Mouse (Mus musculus) ovary, adult 18-20 months (tissue): Measurements from ENCODE around the gene Irak1.

Experiments
- DNase-seq: peaks from one replicate; pipeline ENCODE4 v3.0.0; 2022; ENCODE audit warnings: low spot score, mixed read lengths

The Irak1 gene

DNA sequence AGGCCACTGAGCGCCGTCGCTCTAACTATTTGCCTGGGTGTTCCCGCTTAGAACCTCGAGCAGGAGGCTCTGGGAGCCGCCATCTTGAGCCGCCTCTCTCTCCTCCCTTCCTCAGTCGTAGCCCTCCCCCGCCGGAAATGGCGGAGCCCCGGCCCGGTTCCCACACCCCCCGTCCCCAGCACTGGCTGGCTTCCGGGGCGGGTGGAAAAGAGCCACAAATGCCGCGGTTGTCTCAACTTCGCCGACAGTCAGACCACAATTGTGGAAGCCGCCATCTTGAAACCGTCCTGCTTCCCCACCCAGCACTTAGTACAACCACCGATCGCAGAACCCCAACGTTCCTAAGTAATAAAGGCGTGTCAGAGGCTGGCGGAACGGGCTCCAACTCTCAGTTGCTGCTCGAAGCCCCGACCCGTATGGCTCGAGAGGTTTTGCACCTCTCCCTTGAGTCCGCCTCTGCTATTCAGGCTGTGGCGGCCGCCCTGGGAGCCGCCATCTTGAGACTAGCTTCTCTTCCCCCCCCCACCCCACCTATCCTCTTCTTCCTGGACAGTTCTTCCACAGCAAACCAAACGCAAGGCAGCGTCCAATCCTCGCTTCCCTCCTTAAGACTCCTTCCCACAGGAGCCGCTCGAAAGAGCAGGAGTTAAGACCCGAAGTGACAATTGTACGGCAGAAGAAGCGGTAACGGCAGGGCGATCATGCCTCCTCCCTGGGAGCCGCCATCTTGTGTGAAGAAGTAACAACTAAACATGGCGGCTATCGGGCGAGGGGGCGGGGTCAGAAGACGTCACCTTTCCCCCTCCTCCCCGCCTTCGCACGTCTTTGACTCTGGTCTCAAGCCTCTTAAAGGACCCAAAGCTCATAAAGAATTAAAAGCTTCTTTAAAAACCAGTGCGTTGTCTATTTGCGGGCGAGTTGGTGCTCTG lies 57.2 kb downstream of the Irak1 start, which contains the start of gene Hcfc1:
TSS of gene Hcfc1 (minus strand) at position 110 of the 929 bp plus-strand sequence.
- peak; percentile 85 for DNase-seq

DNA sequence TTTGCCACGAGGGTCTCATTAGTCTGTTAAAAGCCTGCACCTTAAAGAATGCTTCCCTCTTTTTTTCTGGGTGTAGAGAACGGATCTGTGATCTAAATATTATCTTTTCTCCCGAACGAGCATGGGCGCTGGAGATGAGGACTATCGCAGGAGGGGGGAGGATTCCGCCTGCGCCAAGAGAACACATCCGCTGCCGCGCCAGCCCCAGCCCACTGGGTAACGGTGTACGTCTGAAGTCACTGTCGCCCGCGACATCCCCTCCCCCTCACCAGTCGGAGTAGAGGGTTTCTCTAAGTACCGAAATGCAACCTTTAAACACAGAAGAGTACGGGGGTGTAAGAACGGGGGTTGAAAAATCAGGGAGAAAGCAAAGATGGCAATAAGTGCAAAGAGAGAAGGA lies 58.4 kb downstream of the Irak1 start:
- no peak for DNase-seq

DNA sequence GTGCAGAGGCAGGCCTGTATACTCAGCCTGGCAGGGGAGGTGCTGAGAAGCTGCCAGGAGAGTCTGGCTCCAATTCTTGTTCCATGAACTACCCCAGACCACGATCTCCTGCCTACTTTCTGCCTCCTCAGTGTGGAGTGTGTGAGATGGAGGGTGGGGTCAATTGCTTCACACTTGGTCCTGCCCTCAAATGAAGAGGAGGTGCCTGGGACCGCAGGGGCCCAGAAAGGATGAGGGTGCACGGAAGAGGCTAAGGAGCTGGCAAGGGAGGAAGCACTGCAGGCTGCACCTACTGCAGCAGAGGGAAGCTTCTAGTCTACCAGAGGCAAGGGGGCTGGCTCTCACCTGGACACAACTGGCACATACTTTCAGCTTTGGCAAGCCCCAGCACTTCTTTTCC lies 59.4 kb downstream of the Irak1 start:
- no peak for DNase-seq
